Mouse (Mus musculus) neutrophil, adult 5-6 weeks (primary cell): ENCODE measurements around the gene Fbxl14. TPM values are rescaled to one million over a fixed set of nuclear protein-coding genes. Genes with fewer than 3 reads are reported as not detected.

Source experiments
- ATAC-seq: fragments of 151-379, 151-347 bp; 2 replicates; pipeline ENCODE4 v1.8.0; 2017; ENCODE audit warnings: mild to moderate bottlenecking, moderate TSS enrichment; ENCODE audit not compliant: insufficient number of reproducible peaks, poor library complexity, low FRiP score, severe bottlenecking; ENCODE audit errors: extremely low read depth
- total RNA-seq: library from RNA; stranded (forward); fragments of 200-1000 nt; gene quantifications from 2 replicates; pipeline ENCODE4 v1.2.3, GENCODE M21; 2017

Gene Fbxl14
- total RNA-seq, 1 experiment from 2014 or later: 63.7 TPM

- no peak for ATAC-seq
These were observed 8.2 kb downstream of the Fbxl14 start for GRCm38 (mm10) chr6:119487619-119488018.

GRCm38 (mm10) chr6:119489765-119490164 lies 10.3 kb downstream of the Fbxl14 start:
- peak; percentile 42; the same call in 1 of the 2 replicates for ATAC-seq

GRCm38 (mm10) chr6:119490549-119490948 lies 11.1 kb downstream of the Fbxl14 start:
- no peak for ATAC-seq

- ATAC-seq: no peak
These were observed 11.5 kb downstream of the Fbxl14 start for GRCm38 (mm10) chr6:119491006-119491405.

GRCm38 (mm10) chr6:119491997-119492629 lies 12.6 kb downstream of the Fbxl14 start:
- ATAC-seq: no peak

GRCm38 (mm10) chr6:119492630-119493014 lies 13.2 kb downstream of the Fbxl14 start:
- no peak for ATAC-seq

GRCm38 (mm10) chr6:119499271-119499670 lies 19.8 kb downstream of the Fbxl14 start:
- no peak for ATAC-seq

GRCm38 (mm10) chr6:119500086-119500485 lies 20.6 kb downstream of the Fbxl14 start:
- ATAC-seq: peak; percentile 11; the same call in 1 of the 2 replicates

- ATAC-seq: peak; percentile 48; the same call in 1 of the 2 replicates
These were observed 22.6 kb downstream of the Fbxl14 start for GRCm38 (mm10) chr6:119502031-119502430.

GRCm38 (mm10) chr6:119504756-119505155 lies 25.3 kb downstream of the Fbxl14 start:
- ATAC-seq: no peak

GRCm38 (mm10) chr6:119505525-119506225 lies 26.2 kb downstream of the Fbxl14 start:
- ATAC-seq: no peak

- no peak for ATAC-seq
These were observed 28.8 kb downstream of the Fbxl14 start for GRCm38 (mm10) chr6:119508221-119508620.

- ATAC-seq: no peak
These were observed 29.3 kb downstream of the Fbxl14 start for GRCm38 (mm10) chr6:119508634-119509375.

GRCm38 (mm10) chr6:119509437-119510037 lies 30.1 kb downstream of the Fbxl14 start:
- ATAC-seq: no peak

- no peak for ATAC-seq
These were observed 33.2 kb downstream of the Fbxl14 start for GRCm38 (mm10) chr6:119512701-119513100.

GRCm38 (mm10) chr6:119513452-119513851 lies 34.0 kb downstream of the Fbxl14 start:
- no peak for ATAC-seq

GRCm38 (mm10) chr6:119514085-119514484 lies 34.6 kb downstream of the Fbxl14 start:
- no peak for ATAC-seq

- ATAC-seq: no peak
These were observed 41.3 kb downstream of the Fbxl14 start for GRCm38 (mm10) chr6:119520731-119521130.

GRCm38 (mm10) chr6:119521482-119521900 lies 42.0 kb downstream of the Fbxl14 start:
- ATAC-seq: no peak
